Mouse (Mus musculus): ENCODE results near the gene Slc25a25.

DNA sequence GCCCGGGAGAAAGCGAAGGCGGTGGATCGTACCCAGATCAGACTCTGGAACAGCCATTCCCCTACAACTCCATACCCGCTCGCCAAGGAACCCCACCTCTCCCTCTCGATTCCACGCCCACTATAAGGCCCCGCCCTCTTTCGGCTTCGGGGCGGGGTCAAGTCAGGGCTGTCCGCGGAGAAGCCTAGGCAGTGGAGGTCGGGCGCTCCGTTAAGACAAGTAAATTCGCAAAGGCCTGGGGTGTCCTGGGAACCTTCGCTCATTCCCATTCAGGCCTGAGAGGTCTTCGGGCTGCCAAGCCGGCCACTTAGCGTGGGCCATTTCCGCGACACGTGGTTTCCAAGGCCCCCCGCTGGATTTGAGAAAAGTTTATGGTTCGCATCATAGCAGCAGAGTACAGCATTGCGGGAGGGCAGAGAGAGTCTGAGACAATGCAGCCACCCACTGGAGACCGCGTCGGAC, 55.7 kb downstream of the Slc25a25 start, which contains the start of gene Ptges2:
- TF ChIP-seq POLR2A (IDR thresholded peaks at IDR 0.05; ENCODE audit: control insufficient read depth, extremely low read depth, insufficient read depth, low read length, poor library complexity) (peak; percentile 39; the same call in 1 of the 2 replicates), CTCF (IDR thresholded peaks at IDR 0.05; ENCODE audit: borderline replicate concordance, control insufficient read depth, extremely low read depth, insufficient read depth, low read length, poor library complexity) (no peak)
